Mouse (Mus musculus) kidney, postnatal 14 days (tissue): ENCODE results near the gene Enpp1.
"Not testable (repeated sequence)": the region's sequence is repeated elsewhere in the genome, so short reads cannot be mapped to it uniquely, and the experiment has no call there.

ENCODE experiments used
- DNase-seq: peaks from one replicate; pipeline ENCODE4 v3.0.0; 2022; ENCODE audit warnings: mixed read lengths

Enpp1 gene

GRCm38 (mm10) chr10:24635884-24636283 lies 76.1 kb downstream of the Enpp1 start:
- DNase-seq = no peak

GRCm38 (mm10) chr10:24635331-24635815 lies 76.6 kb downstream of the Enpp1 start:
- DNase-seq = no peak

- DNase-seq = peak; percentile 60
These were observed 77.7 kb downstream of the Enpp1 start for GRCm38 (mm10) chr10:24634288-24634687.

GRCm38 (mm10) chr10:24631122-24631521 lies 80.8 kb downstream of the Enpp1 start:
- DNase-seq = no peak

- DNase-seq = peak; percentile 76
These were observed 81.4 kb downstream of the Enpp1 start for GRCm38 (mm10) chr10:24630469-24631081.

- no peak for DNase-seq
These were observed 82.8 kb downstream of the Enpp1 start for GRCm38 (mm10) chr10:24629086-24629720.

GRCm38 (mm10) chr10:24628466-24628865 lies 83.5 kb downstream of the Enpp1 start:
- DNase-seq = no peak

GRCm38 (mm10) chr10:24627262-24627661 lies 84.7 kb downstream of the Enpp1 start:
- DNase-seq = no peak

GRCm38 (mm10) chr10:24625060-24625701 lies 86.8 kb downstream of the Enpp1 start:
- DNase-seq = peak; percentile 89

GRCm38 (mm10) chr10:24622586-24622985 lies 89.4 kb downstream of the Enpp1 start:
- DNase-seq = peak; percentile 83

GRCm38 (mm10) chr10:24621572-24621971 lies 90.4 kb downstream of the Enpp1 start:
- peak; percentile 68 for DNase-seq

- not testable (repeated sequence) for DNase-seq
These were observed 95.4 kb downstream of the Enpp1 start for GRCm38 (mm10) chr10:24616572-24616971.

GRCm38 (mm10) chr10:24615799-24616198 lies 96.2 kb downstream of the Enpp1 start:
- no peak for DNase-seq

GRCm38 (mm10) chr10:24614726-24615125 lies 97.2 kb downstream of the Enpp1 start:
- no peak for DNase-seq

GRCm38 (mm10) chr10:24609766-24610165 lies 102.2 kb downstream of the Enpp1 start:
- no peak for DNase-seq

- no peak for DNase-seq
These were observed 102.8 kb downstream of the Enpp1 start for GRCm38 (mm10) chr10:24609146-24609545.

GRCm38 (mm10) chr10:24603727-24604126 lies 108.2 kb downstream of the Enpp1 start:
- no peak for DNase-seq

GRCm38 (mm10) chr10:24603035-24603434 lies 108.9 kb downstream of the Enpp1 start:
- no peak for DNase-seq

GRCm38 (mm10) chr10:24599802-24600201 lies 112.2 kb downstream of the Enpp1 start:
- DNase-seq = peak; percentile 43

- DNase-seq = no peak
These were observed 113.3 kb downstream of the Enpp1 start for GRCm38 (mm10) chr10:24598693-24599092.

- no peak for DNase-seq
These were observed 114.2 kb downstream of the Enpp1 start for GRCm38 (mm10) chr10:24597789-24598188.

- no peak for DNase-seq
These were observed 115.1 kb downstream of the Enpp1 start for GRCm38 (mm10) chr10:24596869-24597339.

- DNase-seq = peak; percentile 68
These were observed 115.7 kb downstream of the Enpp1 start for GRCm38 (mm10) chr10:24596003-24596868.
